Mouse (Mus musculus): Measurements from ENCODE around the gene Vegfc. TPM values are rescaled to one million over a fixed set of nuclear protein-coding genes. Genes with fewer than 3 reads are reported as not detected.

The Vegfc gene
- polyA plus RNA-seq (2015; fragmentation: Nextera tagmentation; extraction: Ambion mirVana) = 7.7 and 7.9 TPM in 2 replicates

DNA sequence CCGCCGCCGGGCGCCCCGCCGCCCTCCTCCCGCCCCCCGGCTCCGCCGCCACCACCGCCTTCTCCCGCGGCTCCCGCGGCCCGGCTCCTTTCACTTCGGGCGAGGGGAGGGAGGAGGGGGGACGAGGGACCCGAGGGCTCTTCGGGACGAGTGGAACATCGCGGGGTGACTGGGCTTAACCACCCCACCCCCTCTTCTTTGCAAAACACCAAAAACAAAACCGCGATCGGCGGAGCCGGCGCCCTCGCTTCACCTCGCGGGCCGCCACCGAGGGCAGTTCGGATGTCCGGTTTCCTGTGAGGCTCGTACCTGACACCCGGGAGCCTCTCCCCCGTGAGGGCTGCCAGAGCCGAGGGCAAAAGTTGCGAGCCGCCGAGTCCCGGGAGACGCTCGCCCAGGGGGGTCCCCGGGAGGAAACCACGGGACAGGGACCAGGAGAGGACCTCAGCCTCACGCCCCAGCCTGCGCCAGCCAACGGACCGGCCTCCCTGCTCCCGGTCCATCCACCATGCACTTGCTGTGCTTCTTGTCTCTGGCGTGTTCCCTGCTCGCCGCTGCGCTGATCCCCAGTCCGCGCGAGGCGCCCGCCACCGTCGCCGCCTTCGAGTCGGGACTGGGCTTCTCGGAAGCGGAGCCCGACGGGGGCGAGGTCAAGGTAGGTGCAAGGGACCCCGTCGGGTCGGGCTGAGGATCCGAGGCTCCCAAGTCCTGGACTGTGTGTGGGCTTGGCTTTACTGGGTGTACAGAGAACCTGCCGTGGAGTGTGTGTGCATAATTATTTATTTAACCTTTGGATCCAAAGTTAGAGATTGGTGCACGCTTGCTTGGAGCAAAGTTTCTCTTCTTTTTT, at the start of gene Vegfc:
Gene Vegfc, plus strand, starts transcription at position 336 of the 850 bp plus-strand sequence.
- ATAC-seq (ENCODE audit: low FRiP score, low read depth) = peak; percentile 62
- H3K36me3 ChIP-seq = no peaks in the 10 kb centered on the region
- no peaks in the 10 kb centered on the region for H3K9me3 ChIP-seq
- H3K27me3 ChIP-seq = no peaks in the 10 kb centered on the region
- peak within 1 kb of the TSS; percentile 58; the same call in 1 of the 2 replicates for H3K27ac ChIP-seq
- under 1% methylated on average over 72 of the region's 79 CpGs for WGBS
- peak within 1 kb of the TSS; percentile 78 for H3K9ac ChIP-seq
- peaks cover 17% of the 10 kb centered on the region for H3K4me1 ChIP-seq
- H3K4me2 ChIP-seq (replicated peaks) = peak within 1 kb of the TSS; percentile 86
- peak within 1 kb of the TSS; percentile 79 for H3K4me3 ChIP-seq

GRCm38 (mm10) chr8:54034584-54034983, 42.8 kb upstream of the Vegfc start:
- Histone ChIP-seq H3K4me2 (replicated peaks) (no peak overlapping the region), H3K4me1 (no peaks in the 10 kb centered on the region), H3K4me3 (no peak overlapping the region), H3K27ac (no peak overlapping the region), H3K36me3 (no peaks in the 10 kb centered on the region), H3K9me3 (no peaks in the 10 kb centered on the region), H3K9ac (no peak overlapping the region), H3K27me3 (no peaks in the 10 kb centered on the region)
- no peak for ATAC-seq (ENCODE audit: low FRiP score, low read depth)
- WGBS = 72% methylated on average over 1 of the region's 1 CpGs

GRCm38 (mm10) chr8:54042601-54043000, 34.8 kb upstream of the Vegfc start:
- WGBS = 7% methylated on average over 1 of the region's 1 CpGs

GRCm38 (mm10) chr8:54043468-54043867, 33.9 kb upstream of the Vegfc start:
- no peaks in the 10 kb centered on the region for H3K27me3 ChIP-seq
- peaks cover 6% of the 10 kb centered on the region; the same call in 1 of the 2 replicates for H3K4me1 ChIP-seq
- no peak overlapping the region for H3K4me3 ChIP-seq
- H3K9ac ChIP-seq = no peak overlapping the region
- 78% methylated on average over 1 of the region's 1 CpGs for WGBS
- H3K9me3 ChIP-seq = no peaks in the 10 kb centered on the region
- H3K36me3 ChIP-seq = no peaks in the 10 kb centered on the region
- no peak overlapping the region for H3K4me2 ChIP-seq (replicated peaks)
- no peak overlapping the region for H3K27ac ChIP-seq
- no peak for ATAC-seq (ENCODE audit: low FRiP score, low read depth)

More at GRCm38 (mm10) chr8:54042601-54043000, 34.8 kb upstream of the Vegfc start:
- Histone ChIP-seq H3K4me2 (replicated peaks) (no peak overlapping the region), H3K4me3 (no peak overlapping the region), H3K9ac (no peak overlapping the region), H3K4me1 (peaks cover 6% of the 10 kb centered on the region; the same call in 1 of the 2 replicates), H3K36me3 (no peaks in the 10 kb centered on the region), H3K27ac (no peak overlapping the region), H3K9me3 (no peaks in the 10 kb centered on the region), H3K27me3 (no peaks in the 10 kb centered on the region)
- ATAC-seq (ENCODE audit: low FRiP score, low read depth) = no peak

GRCm38 (mm10) chr8:54053210-54053609, 24.2 kb upstream of the Vegfc start:
- H3K9ac ChIP-seq = no peak overlapping the region
- no peak for ATAC-seq (ENCODE audit: low FRiP score, low read depth)
- no peak overlapping the region for H3K4me2 ChIP-seq (replicated peaks)
- no peaks in the 10 kb centered on the region for H3K27me3 ChIP-seq
- H3K36me3 ChIP-seq = no peaks in the 10 kb centered on the region
- H3K27ac ChIP-seq = no peak overlapping the region
- no peak overlapping the region for H3K4me3 ChIP-seq
- no peaks in the 10 kb centered on the region for H3K4me1 ChIP-seq
- H3K9me3 ChIP-seq = no peaks in the 10 kb centered on the region
- 46% methylated on average over 1 of the region's 1 CpGs for WGBS

GRCm38 (mm10) chr8:54065492-54065891, 11.9 kb upstream of the Vegfc start:
- Histone ChIP-seq H3K4me3 (no peak overlapping the region), H3K27ac (no peak overlapping the region), H3K4me1 (peaks cover 4% of the 10 kb centered on the region; the same call in 1 of the 2 replicates), H3K4me2 (replicated peaks) (no peak overlapping the region), H3K9ac (no peak overlapping the region), H3K36me3 (no peaks in the 10 kb centered on the region), H3K27me3 (no peaks in the 10 kb centered on the region), H3K9me3 (no peaks in the 10 kb centered on the region)
- 28% methylated on average over 4 of the region's 4 CpGs for WGBS
- ATAC-seq (ENCODE audit: low FRiP score, low read depth) = no peak

GRCm38 (mm10) chr8:54076301-54076700, 1.1 kb upstream of the Vegfc start:
- 62% methylated on average over 1 of the region's 1 CpGs for WGBS
- H3K27ac ChIP-seq = no peak overlapping the region
- no peaks in the 10 kb centered on the region for H3K36me3 ChIP-seq
- peak overlapping the region; percentile 79 for H3K4me3 ChIP-seq
- no peaks in the 10 kb centered on the region for H3K9me3 ChIP-seq
- peak overlapping the region; percentile 78; the same call in 1 of the 2 replicates for H3K9ac ChIP-seq
- H3K4me2 ChIP-seq (replicated peaks) = peak overlapping the region; percentile 86
- H3K27me3 ChIP-seq = no peaks in the 10 kb centered on the region
- H3K4me1 ChIP-seq = peaks cover 17% of the 10 kb centered on the region
- no peak for ATAC-seq (ENCODE audit: low FRiP score, low read depth)

GRCm38 (mm10) chr8:54076791-54077270, 575 bp upstream of the Vegfc start:
- H3K9me3 ChIP-seq = no peaks in the 10 kb centered on the region
- peaks cover 17% of the 10 kb centered on the region for H3K4me1 ChIP-seq
- peak overlapping the region; percentile 58; the same call in 1 of the 2 replicates for H3K27ac ChIP-seq
- H3K9ac ChIP-seq = peak overlapping the region; percentile 78
- WGBS = under 1% methylated on average over 23 of the region's 28 CpGs
- H3K4me2 ChIP-seq (replicated peaks) = peak overlapping the region; percentile 86
- peak; percentile 93 for ATAC-seq (ENCODE audit: low FRiP score, low read depth)
- H3K27me3 ChIP-seq = no peaks in the 10 kb centered on the region
- H3K36me3 ChIP-seq = no peaks in the 10 kb centered on the region
- H3K4me3 ChIP-seq = peak overlapping the region; percentile 79

DNA sequence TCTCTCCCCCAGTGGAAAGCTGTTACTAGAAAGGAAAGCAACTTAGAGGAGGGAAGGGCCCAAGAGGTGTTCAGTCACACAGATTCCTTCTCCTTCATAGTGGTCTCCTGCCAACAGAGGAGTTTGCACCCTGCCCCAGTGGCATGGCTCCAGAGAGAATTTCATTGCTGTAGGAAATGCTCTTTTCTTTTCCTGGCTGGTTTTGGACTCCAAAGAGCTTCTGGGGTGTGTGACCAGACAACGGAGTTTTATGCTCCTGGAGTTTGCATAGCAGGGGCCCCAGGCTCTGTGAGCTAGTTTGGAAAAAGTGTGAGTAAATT, 675 bp downstream of the Vegfc start:
- Histone ChIP-seq H3K36me3 (no peaks in the 10 kb centered on the region), H3K27ac (0 out of 2 replicates have a peak overlapping the region, but pooled peaks have one; percentile 58), H3K4me1 (peaks cover 17% of the 10 kb centered on the region), H3K27me3 (no peaks in the 10 kb centered on the region), H3K4me3 (peak overlapping the region; percentile 79), H3K9me3 (no peaks in the 10 kb centered on the region), H3K9ac (peak overlapping the region; percentile 78), H3K4me2 (replicated peaks) (peak overlapping the region; percentile 86)
- 0 out of 2 replicates have a peak, but pooled peaks have one; percentile 1 for ATAC-seq (ENCODE audit: low FRiP score, low read depth)
- 7% methylated on average over 1 of the region's 1 CpGs for WGBS

DNA sequence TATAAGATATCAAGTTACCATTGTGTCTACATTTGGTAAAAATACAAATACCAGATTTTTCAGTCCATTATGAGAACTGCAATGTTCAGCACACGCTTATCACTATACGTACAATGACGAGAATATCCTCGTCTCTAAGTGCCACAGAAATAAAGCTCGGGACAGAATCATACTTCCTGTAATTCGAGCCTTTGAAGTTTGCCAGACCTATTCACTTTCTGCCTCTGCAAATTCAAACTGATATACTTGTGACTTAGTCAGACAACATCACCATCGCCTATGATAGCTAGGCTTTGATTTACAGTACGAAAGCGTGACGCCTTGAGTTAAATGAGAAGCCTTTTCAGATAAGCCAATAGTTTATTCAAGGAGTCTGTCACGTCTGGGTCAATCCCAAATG, 1.6 kb downstream of the Vegfc start:
- H3K4me3 ChIP-seq = peak overlapping the region; percentile 79
- no peak overlapping the region for H3K27ac ChIP-seq
- no peaks in the 10 kb centered on the region for H3K36me3 ChIP-seq
- no peaks in the 10 kb centered on the region for H3K9me3 ChIP-seq
- H3K4me2 ChIP-seq (replicated peaks) = peak overlapping the region; percentile 52
- 19% methylated on average over 11 of the region's 11 CpGs for WGBS
- no peak overlapping the region for H3K9ac ChIP-seq
- no peak for ATAC-seq (ENCODE audit: low FRiP score, low read depth)
- H3K4me1 ChIP-seq = peaks cover 17% of the 10 kb centered on the region
- no peaks in the 10 kb centered on the region for H3K27me3 ChIP-seq

DNA sequence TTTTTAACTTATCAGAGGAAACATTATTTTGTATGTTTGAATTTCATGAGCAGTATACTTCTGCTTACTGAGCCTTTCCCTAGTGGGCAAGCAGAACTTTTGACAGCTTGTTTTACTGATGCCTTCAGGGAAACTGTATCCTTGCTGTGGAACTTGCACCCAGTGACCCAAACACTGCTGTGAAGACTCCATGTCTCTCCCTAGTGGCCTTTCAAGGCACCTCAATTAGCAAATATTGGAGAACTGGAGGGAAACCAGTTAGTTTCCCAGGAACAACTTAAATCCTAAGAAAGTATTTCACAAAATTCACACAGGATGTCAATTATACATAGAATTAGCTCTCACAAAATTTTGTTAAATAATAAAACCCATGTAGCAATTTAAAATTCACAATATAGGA, 2.2 kb downstream of the Vegfc start:
- Histone ChIP-seq H3K4me3 (no peak overlapping the region), H3K27ac (no peak overlapping the region), H3K9ac (no peak overlapping the region), H3K9me3 (no peaks in the 10 kb centered on the region), H3K36me3 (no peaks in the 10 kb centered on the region), H3K4me2 (replicated peaks) (no peak overlapping the region), H3K27me3 (no peaks in the 10 kb centered on the region), H3K4me1 (peaks cover 17% of the 10 kb centered on the region)
- no peak for ATAC-seq (ENCODE audit: low FRiP score, low read depth)

- H3K9ac ChIP-seq = no peak overlapping the region
- no peaks in the 10 kb centered on the region for H3K27me3 ChIP-seq
- no peaks in the 10 kb centered on the region for H3K36me3 ChIP-seq
- H3K27ac ChIP-seq = no peak overlapping the region
- no peak overlapping the region for H3K4me3 ChIP-seq
- H3K4me2 ChIP-seq (replicated peaks) = no peak overlapping the region
- WGBS = 89% methylated on average over 6 of the region's 6 CpGs
- no peak for ATAC-seq (ENCODE audit: low FRiP score, low read depth)
- no peaks in the 10 kb centered on the region for H3K9me3 ChIP-seq
- no peaks in the 10 kb centered on the region for H3K4me1 ChIP-seq
These were observed 8.5 kb downstream of the Vegfc start for GRCm38 (mm10) chr8:54085896-54086295.
